Mouse (Mus musculus): ENCODE measurements around the gene Axl.
A peak's percentile ranks its signal among the peaks of the same experiment; 100 is the strongest.

The Axl gene

GRCm38 (mm10) chr7:25788220-25789128 is at the start of gene Axl:
Gene Axl (minus strand): TSS chr7:25788705.
- peak; percentile 63 for DNase-seq (ENCODE audit: low read depth, low spot score)

GRCm38 (mm10) chr7:25835188-25835891 is 46.8 kb upstream of the Axl start:
- DNase-seq (ENCODE audit: low read depth, low spot score): no peak

- DNase-seq (ENCODE audit: low read depth, low spot score): no peak
Measured at GRCm38 (mm10) chr7:25831557-25832530, 43.3 kb upstream of the Axl start.

- no peak for DNase-seq (ENCODE audit: low read depth, low spot score)
Measured at GRCm38 (mm10) chr7:25830251-25830650, 41.7 kb upstream of the Axl start.

- DNase-seq (ENCODE audit: low read depth, low spot score): no peak
Measured at GRCm38 (mm10) chr7:25827199-25827598, 38.7 kb upstream of the Axl start.

GRCm38 (mm10) chr7:25826029-25826428 is 37.5 kb upstream of the Axl start:
- no peak for DNase-seq (ENCODE audit: low read depth, low spot score)

GRCm38 (mm10) chr7:25825043-25825442 is 36.5 kb upstream of the Axl start:
- DNase-seq (ENCODE audit: low read depth, low spot score): no peak

GRCm38 (mm10) chr7:25816241-25816919 is 27.9 kb upstream of the Axl start, which contains the start of gene Cyp2s1:
Gene Cyp2s1 (minus strand): TSS chr7:25816913.
- no peak for DNase-seq (ENCODE audit: low read depth, low spot score)

GRCm38 (mm10) chr7:25815571-25815970 is 27.1 kb upstream of the Axl start:
- no peak for DNase-seq (ENCODE audit: low read depth, low spot score)

- DNase-seq (ENCODE audit: low read depth, low spot score): no peak
Measured at GRCm38 (mm10) chr7:25814711-25815110, 26.2 kb upstream of the Axl start.

- DNase-seq (ENCODE audit: low read depth, low spot score): no peak
Measured at GRCm38 (mm10) chr7:25812195-25812594, 23.7 kb upstream of the Axl start.

GRCm38 (mm10) chr7:25811716-25812115 is 23.2 kb upstream of the Axl start:
- no peak for DNase-seq (ENCODE audit: low read depth, low spot score)

- DNase-seq (ENCODE audit: low read depth, low spot score): peak; percentile 72
Measured at GRCm38 (mm10) chr7:25805631-25806343, 17.3 kb upstream of the Axl start.

- DNase-seq (ENCODE audit: low read depth, low spot score): no peak
Measured at GRCm38 (mm10) chr7:25804792-25805191, 16.3 kb upstream of the Axl start.

GRCm38 (mm10) chr7:25803460-25803859 is 15.0 kb upstream of the Axl start:
- DNase-seq (ENCODE audit: low read depth, low spot score): no peak

GRCm38 (mm10) chr7:25802241-25803125 is 14.0 kb upstream of the Axl start:
- DNase-seq (ENCODE audit: low read depth, low spot score): peak; percentile 64

GRCm38 (mm10) chr7:25801031-25801430 is 12.5 kb upstream of the Axl start:
- no peak for DNase-seq (ENCODE audit: low read depth, low spot score)

- DNase-seq (ENCODE audit: low read depth, low spot score): no peak
Measured at GRCm38 (mm10) chr7:25799369-25799768, 10.9 kb upstream of the Axl start.

GRCm38 (mm10) chr7:25798540-25798939 is 10.0 kb upstream of the Axl start:
- no peak for DNase-seq (ENCODE audit: low read depth, low spot score)

Measured in embryo, embryonic 11.5 days (tissue).